Comparison of ENCODE assay signal across 8 mouse cellular contexts in the genomic region with DNA sequence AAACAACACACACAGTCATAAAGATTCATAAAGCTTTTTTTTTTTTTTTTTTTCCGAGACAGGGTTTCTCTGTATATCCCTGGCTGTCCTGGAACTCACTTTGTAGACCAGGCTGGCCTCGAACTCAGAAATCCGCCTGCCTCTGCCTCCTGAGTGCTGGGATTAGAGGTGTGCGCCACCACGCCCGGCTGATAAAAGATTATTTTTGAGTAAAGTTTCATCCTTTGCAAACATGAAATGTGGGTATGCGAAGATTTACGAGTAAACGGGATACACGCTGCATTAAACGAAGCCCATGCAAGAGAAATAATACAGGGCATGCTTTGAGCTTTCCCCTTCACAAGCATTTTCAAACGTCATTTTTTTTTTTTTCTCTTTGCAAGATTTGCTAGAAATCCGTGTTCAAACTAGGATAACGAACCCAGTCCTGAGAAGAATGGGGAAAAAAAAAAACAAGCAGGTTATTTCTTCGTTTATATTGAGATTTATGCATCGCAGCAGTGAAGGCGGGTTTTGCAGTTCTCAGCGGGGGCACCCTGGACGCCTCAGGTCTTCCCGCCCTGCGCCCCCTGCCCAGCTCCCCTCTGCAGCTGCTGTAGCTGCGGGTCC. TPM values are rescaled to one million over a fixed set of nuclear protein-coding genes. Genes with fewer than 3 reads are reported as not detected.
DNase-seq lines count a peak whose midpoint lies in the region; ATAC-seq and TF ChIP-seq lines count a peak whose summit lies in the region.

No protein-coding gene starts in this region.

- no peak for DNase-seq in heart, adult 9 months (ENCODE audit: low spot score in 2 of 2)
- no peak for DNase-seq in ES-E14 (ENCODE audit: low read depth, low spot score)
- DNase-seq in forebrain, postnatal 0 days, result no peak
- DNase-seq in liver, postnatal 0 days, result no peak
- DNase-seq in right cerebral cortex, adult 2 months (ENCODE audit: low spot score in 2 of 2), result no peak
- no peak for DNase-seq in cerebellum, postnatal 36 days

- no peaks in the 10 kb centered on the region for H3K9me3 ChIP-seq in heart, embryonic 12.5 days (replicated peaks)
- no peaks in the 10 kb centered on the region for H3K9me3 ChIP-seq in ES-E14 (ENCODE audit: control insufficient read depth, insufficient read depth, low read depth, low read length)
- no peaks in the 10 kb centered on the region for H3K9me3 ChIP-seq in forebrain, postnatal 0 days (ENCODE audit: low read length)
- H3K9me3 ChIP-seq in liver, postnatal 0 days (ENCODE audit: low read length), result no peaks in the 10 kb centered on the region

- peak overlapping the region; percentile 60; the same call in 1 of the 2 replicates for H3K9ac ChIP-seq in heart, embryonic 12.5 days
- no peak overlapping the region for H3K9ac ChIP-seq in ES-E14 (ENCODE audit: insufficient read depth, low read depth, low read length, poor library complexity, severe bottlenecking)
- H3K9ac ChIP-seq in forebrain, postnatal 0 days, result peak overlapping the region; percentile 96
- H3K9ac ChIP-seq in liver, postnatal 0 days (replicated peaks), result peak overlapping the region; percentile 47; the same call in 1 of the 2 replicates

- H3K4me3 ChIP-seq in heart, embryonic 12.5 days, result peak overlapping the region; percentile 65
- peak overlapping the region; percentile 18 to 60; a peak in 3 of 4 replicates for H3K4me3 ChIP-seq in ES-E14 (ENCODE audit: insufficient read depth in 1 of 2, low read depth in 1 of 2, low read length in 2 of 2, poor library complexity in 1 of 2, severe bottlenecking in 1 of 2)
- H3K4me3 ChIP-seq in forebrain, postnatal 0 days (ENCODE audit: low read depth, low read length), result peak overlapping the region; percentile 93
- peak overlapping the region; percentile 68 for H3K4me3 ChIP-seq in liver, postnatal 0 days (ENCODE audit: low read depth, low read length)

- no peaks in the 10 kb centered on the region for H3K27me3 ChIP-seq in heart, embryonic 12.5 days (replicated peaks)
- no peaks in the 10 kb centered on the region for H3K27me3 ChIP-seq in forebrain, postnatal 0 days (ENCODE audit: insufficient read depth, low read length)
- H3K27me3 ChIP-seq in liver, postnatal 0 days (ENCODE audit: insufficient read depth, low read length), result no peaks in the 10 kb centered on the region

- H3K27ac ChIP-seq in heart, embryonic 12.5 days (ENCODE audit: poor library complexity, severe bottlenecking), result peak overlapping the region; percentile 7; the same call in 1 of the 2 replicates
- no peak overlapping the region; the same call in 1 of the 2 replicates for H3K27ac ChIP-seq in ES-E14 (ENCODE audit: insufficient read depth, low read depth, low read length, poor library complexity, severe bottlenecking)
- peak overlapping the region; percentile 96 for H3K27ac ChIP-seq in forebrain, postnatal 0 days (ENCODE audit: low read depth, low read length)
- H3K27ac ChIP-seq in liver, postnatal 0 days (ENCODE audit: low read depth), result peak overlapping the region; percentile 69

- 29% methylated on average over 22 of the region's 22 CpGs for WGBS in heart, embryonic 12.5 days
- 23% methylated on average over 22 of the region's 22 CpGs for WGBS in forebrain, postnatal 0 days
- WGBS in liver, postnatal 0 days (ENCODE audit: insufficient replicate concordance), result 28% methylated on average over 22 of the region's 22 CpGs

- in situ Hi-C loops in ES-E14 (cut with MboI; ENCODE audit: low sequenced_read_pairs in 2 of 2, unreplicated experiment in 2 of 2), result no loop called here

- TF ChIP-seq CTCF in forebrain, postnatal 0 days (IDR thresholded peaks at IDR 0.05; ENCODE audit: low read depth), result no peak
- TF ChIP-seq CTCF in liver, postnatal 0 days (IDR thresholded peaks at IDR 0.05; ENCODE audit: low read depth), result no peak

- H3K4me1 ChIP-seq in heart, embryonic 12.5 days (replicated peaks), result peaks cover 28% of the 10 kb centered on the region
- peaks cover 0 to 9% of the 10 kb centered on the region in 2 experiments; a peak in 2 of 4 replicates for H3K4me1 ChIP-seq in ES-E14 (ENCODE audit: control insufficient read depth in 2 of 2, insufficient read depth in 2 of 2, low read length in 2 of 2, poor library complexity in 1 of 2)
- H3K4me1 ChIP-seq in forebrain, postnatal 0 days (ENCODE audit: insufficient read depth), result peaks cover 5% of the 10 kb centered on the region; the same call in 1 of the 2 replicates
- peaks cover 19% of the 10 kb centered on the region for H3K4me1 ChIP-seq in liver, postnatal 0 days (ENCODE audit: insufficient read depth)

- TF ChIP-seq EP300 in liver, postnatal 0 days (IDR thresholded peaks at IDR 0.05; ENCODE audit: low read depth), result no peak

- H3K4me2 ChIP-seq in heart, embryonic 12.5 days, result peak overlapping the region; percentile 69
- H3K4me2 ChIP-seq in forebrain, postnatal 0 days (ENCODE audit: low read depth), result peak overlapping the region; percentile 59
- peak overlapping the region; percentile 73 for H3K4me2 ChIP-seq in liver, postnatal 0 days (ENCODE audit: low read depth, low read length)

- no peak for ATAC-seq in heart, embryonic 12.5 days (ENCODE audit: insufficient number of reproducible peaks, low FRiP score)
- no peak for ATAC-seq in forebrain, postnatal 0 days
- ATAC-seq in liver, postnatal 0 days, result no peak
- no peak for ATAC-seq in erythroid progenitor cell, adult 5-6 weeks (replicated peaks; ENCODE audit: low FRiP score, poor library complexity, severe bottlenecking)

- H3K36me3 ChIP-seq in heart, embryonic 12.5 days, result no peaks in the 10 kb centered on the region
- H3K36me3 ChIP-seq in ES-E14 (ENCODE audit: control insufficient read depth, insufficient read depth, low read length, poor library complexity, severe bottlenecking), result no peaks in the 10 kb centered on the region
- no peaks in the 10 kb centered on the region for H3K36me3 ChIP-seq in forebrain, postnatal 0 days (ENCODE audit: insufficient read depth)
- no peaks in the 10 kb centered on the region for H3K36me3 ChIP-seq in liver, postnatal 0 days (replicated peaks; ENCODE audit: insufficient read depth, low read length)

TF ChIP-seq in ES-E14, 5 proteins besides CTCF, POLR2A, EP300 and RAD21:
- TF ChIP-seq ZNF384 (IDR thresholded peaks at IDR 0.05; ENCODE audit: low read depth, low read length) (peak; percentile 57; the same call in 1 of the 2 replicates), HCFC1 (IDR thresholded peaks at IDR 0.05; ENCODE audit: borderline replicate concordance, insufficient read depth, low read length) (no peak)

RNA-seq across cellular contexts. Expression of gene Acsl3, which starts 0.5 kb away (rescaled TPM):
- 79.6 and 86.3 TPM in 2 replicates for polyA plus RNA-seq in heart, embryonic 12.5 days (2016; fragmentation: Nextera tagmentation; extraction: Ambion mirVana)
- 76.4 and 104 TPM in 2 replicates for total RNA-seq in ES-E14 (2012; rRNA removed)
- 103 and 107 TPM in 2 replicates for total RNA-seq in forebrain, postnatal 0 days (2014; rRNA removed)
- 59.6 and 75.6 TPM in 2 replicates for polyA plus RNA-seq in forebrain, postnatal 0 days (2015; fragmentation: Nextera tagmentation; extraction: Ambion mirVana)
- polyA plus RNA-seq in liver, postnatal 0 days (2015; fragmentation: Nextera tagmentation; extraction: Ambion mirVana), result 7.6 and 8.4 TPM in 2 replicates
- total RNA-seq in erythroid progenitor cell, adult 5-6 weeks (2015; ENCODE audit: low replicate concordance), result 2.9 and 4.0 TPM in 2 replicates
- 5.6 and 13.5 TPM in 2 replicates for total RNA-seq in erythroid progenitor cell, adult 5-6 weeks (2017; ENCODE audit: low replicate concordance)

RNA-seq across cellular contexts. Expression of gene Utp14b, which starts 0.7 kb away (rescaled TPM):
- polyA plus RNA-seq in heart, embryonic 12.5 days (2016; fragmentation: Nextera tagmentation; extraction: Ambion mirVana), result 2.4 and 2.5 TPM in 2 replicates
- total RNA-seq in ES-E14 (2012; rRNA removed), result 14.9 and 23.0 TPM in 2 replicates
- total RNA-seq in forebrain, postnatal 0 days (2014; rRNA removed), result 9.2 and 12.4 TPM in 2 replicates
- polyA plus RNA-seq in forebrain, postnatal 0 days (2015; fragmentation: Nextera tagmentation; extraction: Ambion mirVana), result 2.1 and 2.8 TPM in 2 replicates
- 0.59 and 0.65 TPM in 2 replicates for polyA plus RNA-seq in liver, postnatal 0 days (2015; fragmentation: Nextera tagmentation; extraction: Ambion mirVana)
- 0.72 and 3.8 TPM in 2 replicates for total RNA-seq in erythroid progenitor cell, adult 5-6 weeks (2015; ENCODE audit: low replicate concordance)
- total RNA-seq in erythroid progenitor cell, adult 5-6 weeks (2017; ENCODE audit: low replicate concordance), result 2.3 and 2.4 TPM in 2 replicates

Comparison
In these comparisons a context has a peak if more than half of its experiments do, and no peak if none do; other contexts are left out.
1. H3K4me3 ChIP-seq: peak in every context shown above with its lines; median percentile 93 in forebrain, postnatal 0 days; 68 in liver, postnatal 0 days; 65 in heart, embryonic 12.5 days; 39 in ES-E14.